Mouse (Mus musculus) embryo, embryonic 10.5 days (tissue): ENCODE data around the gene Rpl9.

ENCODE experiments used
- DNase-seq: peaks from one replicate; pipeline ENCODE4 v3.0.0-alpha.2; 2015; ENCODE audit warnings: low spot score

The Rpl9 gene

GRCm38 (mm10) chr5:65374746-65375145, 16.5 kb downstream of the Rpl9 start:
- DNase-seq = no peak

GRCm38 (mm10) chr5:65371551-65371950, 19.7 kb downstream of the Rpl9 start:
- DNase-seq = no peak

GRCm38 (mm10) chr5:65367837-65368236, 23.4 kb downstream of the Rpl9 start:
- DNase-seq = no peak

- DNase-seq = no peak
Observed at GRCm38 (mm10) chr5:65357771-65358170, 33.5 kb downstream of the Rpl9 start.

GRCm38 (mm10) chr5:65356851-65357250, 34.4 kb downstream of the Rpl9 start:
- no peak for DNase-seq

- DNase-seq = no peak
Observed at GRCm38 (mm10) chr5:65354985-65355384, 36.3 kb downstream of the Rpl9 start.

GRCm38 (mm10) chr5:65354097-65354496, 37.1 kb downstream of the Rpl9 start:
- DNase-seq = no peak

- no peak for DNase-seq
Observed at GRCm38 (mm10) chr5:65350508-65350907, 40.7 kb downstream of the Rpl9 start.

- DNase-seq = peak; percentile 52
Observed at GRCm38 (mm10) chr5:65348168-65348567, 43.1 kb downstream of the Rpl9 start, which contains the start of gene Klb. TSS of gene Klb (plus strand) at chr5:65348314.

GRCm38 (mm10) chr5:65340167-65340566, 51.1 kb downstream of the Rpl9 start:
- DNase-seq = no peak

- DNase-seq = no peak
Observed at GRCm38 (mm10) chr5:65338394-65338793, 52.9 kb downstream of the Rpl9 start.
